Mouse (Mus musculus) hindbrain, postnatal 0 days (tissue): ENCODE results near the gene Sema3b. TPM values are rescaled to one million over a fixed set of nuclear protein-coding genes. Genes with fewer than 3 reads are reported as not detected.
"Not testable (repeated sequence)": the region's sequence is repeated elsewhere in the genome, so short reads cannot be mapped to it uniquely, and the experiment has no call there.

Experiments used
- ATAC-seq: fragments of 200-750 bp; cut with Nextera tagmentation; 2 replicates; pipeline ENCODE4 v1.8.0; 2017; ENCODE audit warnings: mild to moderate bottlenecking, moderate TSS enrichment, moderate library complexity
- DNase-seq: peaks from one replicate; pipeline ENCODE4 v3.0.0-alpha.2; 2015; ENCODE audit warnings: low spot score
- H3K27ac ChIP-seq: fragments of 300-500 bp; sonication (generic); 2 replicates; pipeline ENCODE4 v1.5.1; 2014; ENCODE audit warnings: mild to moderate bottlenecking
- H3K27me3 ChIP-seq: fragments of 300-500 bp; sonication (generic); 2 replicates; pipeline ENCODE4 v1.6.1; 2014; ENCODE audit warnings: low read length, mixed read lengths; ENCODE audit not compliant: insufficient read depth
- H3K36me3 ChIP-seq: fragments of 300-500 bp; sonication (generic); 2 replicates; pipeline ENCODE4 v1.6.1; 2014; ENCODE audit warnings: low read length, mixed read lengths; ENCODE audit not compliant: insufficient read depth
- H3K4me1 ChIP-seq: fragments of 300-500 bp; sonication (generic); 2 replicates; pipeline ENCODE4 v1.6.1; 2014; ENCODE audit warnings: antibody characterized with exemption, low read length, mixed read lengths; ENCODE audit not compliant: insufficient read depth
- H3K4me2 ChIP-seq: fragments of 300-500 bp; sonication (generic); 2 replicates; pipeline ENCODE4 v1.6.1; 2014; ENCODE audit warnings: low read depth, mild to moderate bottlenecking, low read length, moderate library complexity, mixed read lengths
- H3K4me3 ChIP-seq: fragments of 300-500 bp; sonication (generic); 2 replicates; pipeline ENCODE4 v1.5.1; 2014; ENCODE audit warnings: low read length
- H3K9ac ChIP-seq: fragments of 300-500 bp; sonication (generic); replicated peaks from 2 replicates; pipeline ENCODE4 v1.6.1; 2014; ENCODE audit warnings: mild to moderate bottlenecking, low read length, moderate library complexity, mixed read lengths
- H3K9me3 ChIP-seq: fragments of 300-500 bp; sonication (generic); 2 replicates; pipeline ENCODE4 v1.6.1; 2016; ENCODE audit warnings: low read length, mixed read lengths
- CTCF ChIP-seq: IDR thresholded peaks from 2 replicates; pipeline ENCODE4 v1.5.1; 2016; ENCODE audit warnings: antibody characterized with exemption, control low read depth, low read depth
- WGBS: fragments of 180-500 bp; shearing (Covaris S2); extraction: QIAGEN DNeasy Blood & Tissue Kit; methylation state at CpG from one replicate; pipeline ENCODE4 v1.1.7; 2014; 5-methylcytosine and 5-hydroxymethylcytosine counted together
- polyA plus RNA-seq: library from polyadenylated mRNA; unstranded; fragments of >200 nt; fragmentation: Nextera tagmentation; extraction: Ambion mirVana; gene quantifications from 2 replicates; pipeline ENCODE4 v1.2.1, GENCODE M21; 2015
- total RNA-seq: library from RNA; depleted of rRNA; stranded (reverse); fragments of >200 nt; gene quantifications from 2 replicates; pipeline ENCODE4 v1.2.3, GENCODE M21; 2014

Gene Sema3b
- total and polyA plus RNA-seq, 2 experiments from 2014 or later = 8.3 to 11.2 TPM

DNA sequence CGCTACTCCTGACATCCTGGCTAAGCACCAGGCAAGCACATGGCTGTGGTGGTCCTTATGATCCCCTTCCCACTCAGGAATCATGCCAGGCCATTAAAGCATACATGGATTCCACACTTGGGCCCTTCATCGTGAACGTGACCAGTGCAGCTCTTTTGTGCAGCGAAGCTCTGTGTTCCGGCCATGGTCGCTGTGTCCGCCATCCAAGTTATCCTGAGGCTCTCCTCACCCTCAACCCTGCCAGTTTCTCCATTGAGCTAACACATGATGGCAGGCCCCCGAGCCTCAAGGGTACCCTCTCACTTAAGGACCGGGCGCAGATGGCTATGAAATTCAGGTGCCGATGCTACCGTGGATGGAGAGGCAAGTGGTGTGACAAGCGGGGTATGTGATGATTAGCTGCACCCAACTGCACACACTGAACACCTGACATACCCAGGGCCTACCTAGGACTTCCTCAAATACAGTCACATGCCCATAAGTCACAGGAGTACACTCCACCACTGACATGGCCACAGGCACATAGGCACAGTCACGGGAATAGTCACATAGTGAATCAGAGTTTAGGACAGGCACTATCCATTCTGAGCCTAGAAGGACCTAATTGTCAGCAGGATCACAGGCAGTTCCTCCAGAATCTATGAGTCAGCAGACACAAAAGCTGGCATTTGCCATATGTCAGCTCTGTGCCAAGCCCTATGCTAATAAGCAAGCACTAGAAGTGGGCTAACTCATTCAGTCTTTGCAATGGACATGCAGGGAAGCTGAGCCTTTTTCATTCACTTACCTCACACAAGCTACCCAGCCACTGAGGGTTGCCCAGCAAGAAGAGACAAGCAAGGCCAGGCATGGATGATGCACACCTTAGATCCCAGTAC, 29.8 kb downstream of the Sema3b start:
- no peak for ATAC-seq
- H3K27me3 ChIP-seq = no peaks in the 10 kb centered on the region
- H3K9ac ChIP-seq = no peak overlapping the region
- peak overlapping the region; percentile 88 for H3K27ac ChIP-seq
- H3K4me2 ChIP-seq = no peak overlapping the region
- peak; percentile 15 for DNase-seq
- H3K36me3 ChIP-seq = peaks cover 11% of the 10 kb centered on the region; the same call in 1 of the 2 replicates
- no peak overlapping the region for H3K4me3 ChIP-seq
- H3K4me1 ChIP-seq = peaks cover 9% of the 10 kb centered on the region; the same call in 1 of the 2 replicates
- TF ChIP-seq CTCF = no peak
- no peaks in the 10 kb centered on the region for H3K9me3 ChIP-seq
- WGBS = 85% methylated on average over 14 of the region's 14 CpGs

DNA sequence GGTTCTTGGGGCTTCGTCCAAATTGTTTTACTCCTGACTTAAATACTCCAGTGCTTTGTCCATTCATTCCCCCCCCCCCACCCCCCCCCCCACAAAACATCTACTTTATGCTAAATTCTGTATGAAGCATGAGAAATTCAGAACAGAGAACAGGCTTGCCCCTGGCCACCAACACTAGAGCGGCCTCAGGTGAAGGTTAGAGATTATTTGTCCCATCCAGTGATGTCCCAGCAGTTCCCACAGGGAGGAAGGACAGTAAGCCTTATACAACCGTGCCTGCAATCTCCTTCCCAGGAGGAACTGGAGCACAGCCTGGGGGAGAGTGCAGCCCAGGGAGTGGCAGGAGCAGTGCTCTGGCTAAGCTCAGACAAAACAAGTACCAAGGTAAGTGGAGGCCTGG, 30.4 kb downstream of the Sema3b start, which contains the start of gene Naa80:
TSS of gene Naa80 (plus strand) at position 301 of the 400 bp plus-strand sequence.
- peaks cover 9% of the 10 kb centered on the region; the same call in 1 of the 2 replicates for H3K4me1 ChIP-seq
- no peaks in the 10 kb centered on the region for H3K27me3 ChIP-seq
- no peak for ATAC-seq
- no peak for TF ChIP-seq CTCF
- no peak within 1 kb of the TSS for H3K4me3 ChIP-seq
- no peak within 1 kb of the TSS for H3K4me2 ChIP-seq
- H3K9me3 ChIP-seq = no peaks in the 10 kb centered on the region
- no peak for DNase-seq
- H3K36me3 ChIP-seq = peaks cover 11% of the 10 kb centered on the region; the same call in 1 of the 2 replicates
- peak within 1 kb of the TSS; percentile 88 for H3K27ac ChIP-seq
- 77% methylated on average over 3 of the region's 3 CpGs for WGBS
- H3K9ac ChIP-seq = no peak within 1 kb of the TSS

DNA sequence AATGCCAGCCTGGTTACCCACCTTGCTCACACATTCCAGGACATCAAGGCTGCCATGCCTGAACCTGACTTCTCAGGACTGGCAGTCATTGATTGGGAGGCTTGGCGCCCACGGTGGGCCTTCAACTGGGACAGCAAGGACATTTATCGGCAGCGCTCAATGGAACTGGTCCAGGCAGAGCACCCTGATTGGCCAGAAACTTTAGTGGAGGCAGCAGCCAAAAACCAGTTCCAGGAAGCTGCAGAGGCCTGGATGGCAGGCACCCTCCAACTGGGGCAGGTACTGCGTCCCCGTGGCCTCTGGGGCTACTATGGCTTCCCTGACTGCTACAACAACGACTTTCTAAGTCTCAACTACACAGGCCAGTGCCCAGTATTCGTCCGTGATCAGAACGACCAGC, 31.2 kb downstream of the Sema3b start:
- no peak for TF ChIP-seq CTCF
- WGBS = 91% methylated on average over 10 of the region's 10 CpGs
- no peak for DNase-seq
- no peaks in the 10 kb centered on the region for H3K9me3 ChIP-seq
- no peaks in the 10 kb centered on the region for H3K27me3 ChIP-seq
- no peak for ATAC-seq
- no peak overlapping the region for H3K27ac ChIP-seq
- H3K9ac ChIP-seq = no peak overlapping the region
- H3K4me3 ChIP-seq = no peak overlapping the region
- peaks cover 7% of the 10 kb centered on the region; the same call in 1 of the 2 replicates for H3K36me3 ChIP-seq
- peaks cover 9% of the 10 kb centered on the region; the same call in 1 of the 2 replicates for H3K4me1 ChIP-seq
- H3K4me2 ChIP-seq = no peak overlapping the region

DNA sequence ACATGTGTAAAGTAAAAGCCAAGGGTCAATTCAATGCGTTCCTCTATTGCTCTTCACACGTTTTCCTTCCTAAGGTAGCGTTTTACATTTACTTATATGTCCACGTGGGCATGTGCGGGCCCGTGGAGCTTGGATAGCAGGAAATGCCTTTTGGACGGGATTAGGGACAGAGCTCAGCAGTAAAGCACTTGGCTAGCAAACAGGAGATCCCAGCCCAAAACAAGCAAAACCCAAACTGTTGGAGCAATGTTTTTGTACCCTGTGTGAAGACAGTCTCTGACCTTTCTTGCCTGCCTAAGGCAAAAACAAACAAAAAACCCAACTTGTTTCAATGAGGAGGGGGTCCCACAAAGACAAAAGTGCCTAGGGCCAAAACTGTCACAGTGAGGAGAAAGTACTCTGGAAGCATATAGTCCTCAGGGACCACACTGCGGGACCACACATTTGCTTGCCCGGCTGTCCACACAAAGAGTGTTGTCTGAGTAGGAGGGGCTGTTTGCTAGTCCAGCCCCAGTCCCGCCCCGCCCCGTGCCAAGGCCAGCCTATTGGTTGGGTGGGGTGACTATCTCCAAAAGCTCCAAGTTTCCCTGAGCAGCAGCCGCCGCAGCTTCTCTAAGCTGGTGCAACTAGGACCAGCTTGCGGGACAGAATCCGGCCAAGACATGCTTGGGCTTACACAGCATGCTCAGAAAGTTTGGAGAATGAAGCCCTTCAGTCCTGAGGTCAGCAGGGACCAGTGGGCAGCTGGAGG, 32.5 kb downstream of the Sema3b start, which contains the start of gene Hyal1:
TSS of gene Hyal1 (plus strand) at position 571 of the 751 bp plus-strand sequence.
- H3K9ac ChIP-seq = no peak within 1 kb of the TSS
- peak within 1 kb of the TSS; percentile 73 for H3K27ac ChIP-seq
- peak within 1 kb of the TSS; percentile 40 for H3K4me2 ChIP-seq
- H3K36me3 ChIP-seq = peaks cover 18% of the 10 kb centered on the region; the same call in 1 of the 2 replicates
- no peaks in the 10 kb centered on the region for H3K9me3 ChIP-seq
- peaks cover 9% of the 10 kb centered on the region; the same call in 1 of the 2 replicates for H3K4me1 ChIP-seq
- H3K4me3 ChIP-seq = 0 out of 2 replicates have a peak within 1 kb of the TSS, but pooled peaks have one; percentile 6
- TF ChIP-seq CTCF = no peak
- DNase-seq (peak; percentile 78), ATAC-seq (peak; percentile 81)
- 21% methylated on average over 16 of the region's 16 CpGs for WGBS
- H3K27me3 ChIP-seq = no peaks in the 10 kb centered on the region

DNA sequence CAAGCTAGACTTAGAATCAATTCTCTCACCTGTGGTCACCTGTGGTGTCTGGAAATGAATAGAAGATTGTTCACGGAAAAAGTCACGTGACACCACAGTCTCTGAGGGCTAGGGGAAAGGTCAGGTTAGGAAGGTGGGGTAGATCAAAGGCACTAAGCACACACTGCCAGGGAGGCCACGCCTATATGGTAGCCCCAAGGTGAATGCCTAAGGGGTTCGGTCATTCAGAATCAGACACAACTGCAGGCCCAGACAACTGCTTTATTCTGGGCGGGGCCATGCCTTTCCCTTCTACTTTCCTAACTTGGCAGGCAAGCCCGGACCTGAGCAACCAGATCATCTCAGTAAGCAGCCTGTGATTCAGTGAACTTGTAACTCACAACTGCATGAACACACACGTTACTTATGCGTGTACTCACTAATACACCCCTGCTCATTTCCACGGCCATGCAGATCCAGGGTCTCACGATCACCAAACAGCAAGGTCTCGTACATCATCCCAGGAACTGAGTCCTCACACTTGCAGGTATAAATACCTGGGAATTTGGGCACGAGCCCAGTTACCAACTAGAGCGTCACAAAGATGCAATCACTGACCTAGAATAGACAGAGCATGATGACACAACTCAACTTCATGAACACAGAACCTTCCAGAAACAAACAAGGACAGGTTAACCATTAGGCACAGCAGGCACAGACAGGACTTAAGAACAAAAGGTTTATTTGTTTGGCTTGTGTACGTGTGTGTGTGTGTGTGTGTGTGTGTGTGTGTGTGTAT, 33.3 kb downstream of the Sema3b start:
- Histone ChIP-seq H3K9me3 (no peaks in the 10 kb centered on the region), H3K27me3 (no peaks in the 10 kb centered on the region), H3K4me3 (no peak overlapping the region), H3K9ac (no peak overlapping the region), H3K36me3 (peaks cover 21% of the 10 kb centered on the region; the same call in 1 of the 2 replicates), H3K4me2 (no peak overlapping the region), H3K4me1 (peaks cover 6% of the 10 kb centered on the region; the same call in 1 of the 2 replicates), H3K27ac (peak overlapping the region; percentile 73; the same call in 1 of the 2 replicates)
- no peak for ATAC-seq
- TF ChIP-seq CTCF = no peak
- DNase-seq = no peak
- 81% methylated on average over 14 of the region's 14 CpGs for WGBS

DNA sequence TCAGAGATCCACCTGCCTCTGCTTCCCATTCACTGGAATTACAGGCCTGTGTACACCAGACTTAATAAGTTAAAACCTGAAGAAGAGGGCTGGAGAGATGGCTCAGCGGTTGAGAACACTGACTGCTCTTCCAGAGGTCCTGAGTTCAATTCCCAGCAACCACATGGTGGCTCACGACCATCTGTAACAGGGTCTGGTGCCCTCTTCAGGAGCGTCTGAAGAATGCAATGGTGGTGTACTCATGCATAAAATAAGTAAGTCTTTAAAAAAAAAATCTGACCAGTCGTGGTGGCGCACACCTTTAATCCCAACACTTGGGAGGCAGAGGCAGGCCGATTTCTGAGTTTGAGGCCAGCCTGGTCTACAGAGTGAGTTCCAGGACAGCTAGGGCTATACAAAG, 35.3 kb downstream of the Sema3b start:
- not testable (repeated sequence) for H3K27ac ChIP-seq, H3K9me3 ChIP-seq, H3K9ac ChIP-seq, ATAC-seq, H3K27me3 ChIP-seq, DNase-seq, H3K4me2 ChIP-seq, H3K4me3 ChIP-seq
- WGBS = 80% methylated on average over 6 of the region's 6 CpGs
- peaks cover 14% of the 10 kb centered on the region for H3K4me1 ChIP-seq
- H3K36me3 ChIP-seq = peaks cover 21% of the 10 kb centered on the region; the same call in 1 of the 2 replicates
